Mouse (Mus musculus) midbrain, postnatal 0 days (tissue): ENCODE measurements at regions not wholly inside any gene's neighbourhood (a gene's known extent, or its start where the extent isn't known, plus 50 kb on each side); places are given as distances from the start of the nearest gene placed in this dataset.

Experiments
- ATAC-seq: fragments of 200-750 bp; cut with Nextera tagmentation; 2 replicates; pipeline ENCODE4 v1.8.0; 2017; ENCODE audit warnings: moderate number of reproducible peaks, mild to moderate bottlenecking, moderate TSS enrichment, moderate library complexity; ENCODE audit not compliant: low FRiP score
- DNase-seq: peaks from one replicate; pipeline ENCODE4 v3.0.0-alpha.2; 2015; ENCODE audit warnings: low spot score
- H3K27ac ChIP-seq: fragments of 300-500 bp; sonication (generic); 2 replicates; pipeline ENCODE4 v1.5.1; 2014; ENCODE audit warnings: low read depth, mild to moderate bottlenecking, low read length, mixed read lengths
- H3K27me3 ChIP-seq: fragments of 300-500 bp; sonication (generic); 2 replicates; pipeline ENCODE4 v1.6.1; 2014; ENCODE audit warnings: low read length, control low read depth, mixed read lengths; ENCODE audit not compliant: insufficient read depth
- H3K36me3 ChIP-seq: fragments of 300-500 bp; sonication (generic); 2 replicates; pipeline ENCODE4 v1.6.1; 2014; ENCODE audit warnings: low read length, control low read depth, mixed read lengths; ENCODE audit not compliant: insufficient read depth
- H3K4me1 ChIP-seq: fragments of 300-500 bp; sonication (generic); 2 replicates; pipeline ENCODE4 v1.6.1; 2014; ENCODE audit warnings: mild to moderate bottlenecking, control low read depth, antibody characterized with exemption, low read length, mixed read lengths; ENCODE audit not compliant: insufficient read depth
- H3K4me2 ChIP-seq: fragments of 300-500 bp; sonication (generic); 2 replicates; pipeline ENCODE4 v1.6.1; 2014; ENCODE audit warnings: low read depth, mild to moderate bottlenecking, low read length, mixed read lengths; ENCODE audit not compliant: poor library complexity, severe bottlenecking
- H3K4me3 ChIP-seq: fragments of 300-500 bp; sonication (generic); 2 replicates; pipeline ENCODE4 v1.5.1; 2014; ENCODE audit warnings: low read depth, mild to moderate bottlenecking, low read length, moderate library complexity
- H3K9ac ChIP-seq: fragments of 300-500 bp; sonication (generic); replicated peaks from 2 replicates; pipeline ENCODE4 v1.6.1; 2014; ENCODE audit warnings: mild to moderate bottlenecking, low read length, moderate library complexity, mixed read lengths; ENCODE audit not compliant: poor library complexity, severe bottlenecking
- H3K9me3 ChIP-seq: fragments of 300-500 bp; sonication (generic); 2 replicates; pipeline ENCODE4 v1.6.1; 2016; ENCODE audit warnings: low read length, control low read depth
- CTCF ChIP-seq: IDR thresholded peaks from 2 replicates; pipeline ENCODE4 v1.5.1; 2016; ENCODE audit warnings: antibody characterized with exemption, mild to moderate bottlenecking
- WGBS: fragments of 180-500 bp; shearing (Covaris S2); extraction: QIAGEN DNeasy Blood & Tissue Kit; methylation state at CpG from one replicate; pipeline ENCODE4 v1.1.7; 2014; 5-methylcytosine and 5-hydroxymethylcytosine counted together

DNA sequence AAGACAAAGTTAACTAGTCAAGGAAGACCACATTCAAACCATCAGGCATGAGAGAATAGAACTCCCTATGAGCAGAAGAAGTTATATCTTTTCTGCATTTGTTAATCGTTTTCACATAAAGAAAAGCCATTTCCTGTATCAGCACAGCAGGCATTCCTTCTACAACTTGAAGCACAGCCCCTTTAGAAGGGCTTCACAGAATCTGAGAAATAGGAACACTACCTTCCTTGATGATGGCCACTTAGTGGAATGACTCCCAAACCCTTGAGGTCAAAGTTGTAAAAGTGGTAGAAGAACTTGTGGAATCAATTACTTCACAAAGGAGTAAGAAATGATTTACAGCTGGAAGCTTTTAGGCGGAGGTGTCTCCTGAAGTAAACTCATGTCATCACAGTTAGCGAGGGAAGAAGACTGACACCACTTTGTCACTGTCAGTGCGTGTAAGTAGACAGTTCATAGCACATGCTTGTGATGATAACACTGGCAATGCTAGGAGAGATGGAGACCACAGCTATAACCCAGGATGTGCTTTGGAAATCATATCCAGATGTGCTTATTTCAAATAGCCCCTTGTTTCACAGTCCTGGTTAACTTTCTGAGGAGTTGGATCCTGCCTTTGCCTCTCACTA is 580.3 kb downstream of the Kctd12 start:
- no peak for TF ChIP-seq CTCF
- Histone ChIP-seq H3K27me3 (no peaks in the 10 kb centered on the region), H3K4me1 (no peaks in the 10 kb centered on the region), H3K9ac (no peak overlapping the region), H3K4me2 (no peak overlapping the region), H3K36me3 (no peaks in the 10 kb centered on the region), H3K27ac (no peak overlapping the region), H3K4me3 (no peak overlapping the region), H3K9me3 (no peaks in the 10 kb centered on the region)
- WGBS, result 89% methylated on average over 4 of the region's 4 CpGs
- DNase-seq (no peak), ATAC-seq (no peak)

GRCm38 (mm10) chr14:102396036-102396734 is 586.3 kb downstream of the Kctd12 start:
- H3K4me3 ChIP-seq, result no peak overlapping the region
- H3K36me3 ChIP-seq, result no peaks in the 10 kb centered on the region
- WGBS, result 80% methylated on average over 7 of the region's 7 CpGs
- ATAC-seq (no peak), DNase-seq (no peak)
- H3K9me3 ChIP-seq, result no peaks in the 10 kb centered on the region
- no peak overlapping the region for H3K27ac ChIP-seq
- H3K27me3 ChIP-seq, result no peaks in the 10 kb centered on the region
- H3K9ac ChIP-seq, result no peak overlapping the region
- peak; percentile 33 for TF ChIP-seq CTCF
- H3K4me2 ChIP-seq, result no peak overlapping the region
- H3K4me1 ChIP-seq, result no peaks in the 10 kb centered on the region

DNA sequence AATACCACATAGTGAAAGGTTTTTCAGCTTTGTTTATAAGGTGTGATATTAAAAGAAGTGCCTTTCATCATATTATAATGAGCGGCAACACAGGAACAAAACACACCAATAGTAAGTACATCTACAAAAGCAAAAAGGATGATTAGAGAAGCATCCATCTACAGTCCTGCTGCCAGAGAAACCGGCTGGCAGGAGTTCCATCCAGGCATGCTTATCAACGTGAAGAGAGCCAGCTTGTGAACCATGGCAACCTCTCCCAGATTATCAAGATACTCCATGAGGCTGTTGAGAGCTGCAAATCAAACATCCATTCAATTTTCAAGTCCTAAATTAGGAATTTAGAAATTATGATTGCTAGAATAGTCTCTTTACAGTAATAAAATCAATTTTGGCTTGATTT is 590.1 kb downstream of the Kctd12 start:
- WGBS, result 63% methylated on average over 3 of the region's 3 CpGs
- H3K27me3 ChIP-seq, result no peaks in the 10 kb centered on the region
- no peak for TF ChIP-seq CTCF
- H3K9ac ChIP-seq, result no peak overlapping the region
- no peak overlapping the region for H3K4me3 ChIP-seq
- no peak overlapping the region for H3K4me2 ChIP-seq
- ATAC-seq (no peak), DNase-seq (peak; percentile 20)
- no peaks in the 10 kb centered on the region for H3K36me3 ChIP-seq
- H3K27ac ChIP-seq, result no peak overlapping the region
- no peaks in the 10 kb centered on the region for H3K4me1 ChIP-seq
- no peaks in the 10 kb centered on the region for H3K9me3 ChIP-seq

- no peaks in the 10 kb centered on the region for H3K27me3 ChIP-seq
- no peak overlapping the region for H3K27ac ChIP-seq
- 90% methylated on average over 5 of the region's 5 CpGs for WGBS
- ATAC-seq (no peak), DNase-seq (no peak)
- H3K36me3 ChIP-seq, result no peaks in the 10 kb centered on the region
- TF ChIP-seq CTCF, result no peak
- H3K9ac ChIP-seq, result no peak overlapping the region
- H3K4me2 ChIP-seq, result no peak overlapping the region
- no peak overlapping the region for H3K4me3 ChIP-seq
- no peaks in the 10 kb centered on the region for H3K4me1 ChIP-seq
- H3K9me3 ChIP-seq, result no peaks in the 10 kb centered on the region
Measured at GRCm38 (mm10) chr14:102372994-102373567, 609.4 kb downstream of the Kctd12 start.

DNA sequence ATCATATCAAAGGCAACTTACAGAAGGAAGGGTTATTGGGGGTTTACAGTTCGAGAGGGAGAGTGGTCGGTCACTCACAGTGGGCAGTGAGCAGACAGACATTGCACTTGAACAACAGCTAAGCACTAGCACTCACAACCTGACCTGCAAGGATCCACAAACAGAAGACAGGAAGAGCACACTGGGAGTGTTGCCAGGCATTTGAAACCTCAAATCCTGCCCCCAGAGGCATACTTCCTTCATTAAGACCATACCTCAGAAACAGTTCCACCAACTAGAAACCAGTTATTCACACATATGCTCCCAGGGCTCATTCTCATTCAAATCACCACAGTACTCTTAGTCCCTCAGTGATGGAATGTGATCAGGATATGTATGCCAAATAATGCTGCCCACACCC is 620.8 kb downstream of the Kctd12 start:
- no peaks in the 10 kb centered on the region for H3K9me3 ChIP-seq

GRCm38 (mm10) chr14:102329409-102329808 is 599.7 kb downstream of the Lmo7 start:
- DNase-seq (no peak), ATAC-seq (no peak)
- Histone ChIP-seq H3K9me3 (no peaks in the 10 kb centered on the region), H3K4me3 (no peak overlapping the region), H3K4me1 (no peaks in the 10 kb centered on the region), H3K36me3 (no peaks in the 10 kb centered on the region), H3K27ac (no peak overlapping the region), H3K27me3 (no peaks in the 10 kb centered on the region), H3K4me2 (no peak overlapping the region), H3K9ac (no peak overlapping the region)
- no peak for TF ChIP-seq CTCF

More for the DNA sequence above, 620.8 kb downstream of the Kctd12 start:
- no peak overlapping the region for H3K9ac ChIP-seq
- H3K27ac ChIP-seq, result no peak overlapping the region
- H3K4me3 ChIP-seq, result no peak overlapping the region
- no peak for TF ChIP-seq CTCF
- 85% methylated on average over 2 of the region's 2 CpGs for WGBS
- ATAC-seq (no peak), DNase-seq (no peak)
- H3K4me1 ChIP-seq, result no peaks in the 10 kb centered on the region
- no peaks in the 10 kb centered on the region for H3K27me3 ChIP-seq
- H3K36me3 ChIP-seq, result no peaks in the 10 kb centered on the region
- no peak overlapping the region for H3K4me2 ChIP-seq
